In genomic region chr2:58354389-58354788, GRCm38 (mm10) we compare ENCODE assay signal across 29 mouse cellular contexts. TPM values are rescaled to one million over a fixed set of nuclear protein-coding genes. Genes with fewer than 3 reads are reported as not detected.
"Had no signal": no experiment of that assay in that cellular context is flagged by ENCODE, and none has a peak within 500 bp of the region (broad histone marks: within the 10 kb centered on the region; RNA-seq: fewer than 3 reads in every experiment).

No protein-coding gene starts in this region.

- ATAC-seq: hindbrain, embryonic 16.5 days; inflammation-experienced regulatory T-cells, adult 6 months; intestine, embryonic 16.5 days; liver, embryonic 12.5 days had no signal

- H3K4me3 ChIP-seq: heart, adult 2 months; heart, embryonic 10.5 days; heart, embryonic 12.5 days; hindbrain, embryonic 10.5 days; hindbrain, embryonic 12.5 days; kidney, embryonic 15.5 days; limb, embryonic 13.5 days; limb, embryonic 15.5 days; liver, embryonic 12.5 days had no signal

- H3K9ac ChIP-seq: heart, embryonic 12.5 days; hindbrain, embryonic 12.5 days; hindbrain, embryonic 14.5 days; kidney, embryonic 15.5 days; limb, embryonic 13.5 days; limb, embryonic 15.5 days; liver, embryonic 12.5 days; liver, embryonic 14.5 days had no signal

- H3K27ac ChIP-seq: heart, adult 2 months; heart, embryonic 10.5 days; hindbrain, embryonic 10.5 days; hindbrain, embryonic 12.5 days; hindbrain, embryonic 14.5 days; kidney, embryonic 15.5 days; kidney, postnatal 0 days; limb, embryonic 13.5 days; limb, embryonic 15.5 days; liver, embryonic 12.5 days; liver, embryonic 14.5 days had no signal

- H3K9me3 ChIP-seq: heart, embryonic 10.5 days; heart, embryonic 12.5 days; hindbrain, embryonic 10.5 days; hindbrain, embryonic 12.5 days; kidney, embryonic 15.5 days; limb, embryonic 13.5 days; limb, embryonic 15.5 days; liver, embryonic 12.5 days had no signal

- H3K36me3 ChIP-seq: heart, embryonic 10.5 days; heart, embryonic 12.5 days; hindbrain, embryonic 10.5 days; hindbrain, embryonic 12.5 days; kidney, embryonic 15.5 days; limb, embryonic 13.5 days; limb, embryonic 15.5 days; liver, embryonic 12.5 days had no signal

- DNase-seq: gastrocnemius, postnatal 14 days; gastrocnemius, postnatal 36 days; heart, adult 11 months; heart, adult 2 months; heart, postnatal 10 days; heart, postnatal 4 days; kidney, adult 11 months; kidney, adult 9 months; kidney, postnatal 14 days; kidney, postnatal 36 days; layer of hippocampus, adult 9-11 months; layer of hippocampus, postnatal 36 days; left cerebral cortex, postnatal 4 days had no signal

- H3K4me2 ChIP-seq: heart, embryonic 12.5 days; hindbrain, embryonic 12.5 days; hindbrain, embryonic 14.5 days; kidney, embryonic 15.5 days; limb, embryonic 13.5 days; limb, embryonic 15.5 days; liver, embryonic 12.5 days had no signal

RNA-seq across cellular contexts. Expression of gene Acvr1c, which starts 3.3 kb away (rescaled TPM):
- polyA plus RNA-seq: limb, embryonic 11.5 days; liver, adult 2 months had no signal
